Mouse (Mus musculus) intestine, embryonic 16.5 days (tissue): ENCODE measurements around the gene Fam207a. TPM values are rescaled to one million over a fixed set of nuclear protein-coding genes. Genes with fewer than 3 reads are reported as not detected.

Experiments used
- ATAC-seq: fragments of 200-750 bp; cut with Nextera tagmentation; 2 replicates; pipeline ENCODE4 v1.8.0; 2017; ENCODE audit warnings: moderate TSS enrichment, moderate library complexity
- H3K27ac ChIP-seq: fragments of 300-500 bp; sonication (generic); 2 replicates; pipeline ENCODE4 v1.5.1; 2014; ENCODE audit warnings: mild to moderate bottlenecking, low read length
- H3K27me3 ChIP-seq: fragments of 300-500 bp; sonication (generic); replicated peaks from 2 replicates; pipeline ENCODE4 v1.6.1; 2014; ENCODE audit warnings: low read length, control low read depth, mixed read lengths; ENCODE audit not compliant: control insufficient read depth, insufficient read depth
- H3K36me3 ChIP-seq: fragments of 300-500 bp; sonication (generic); 2 replicates; pipeline ENCODE4 v1.6.1; 2014; ENCODE audit warnings: low read length, control low read depth; ENCODE audit not compliant: control insufficient read depth, insufficient read depth
- H3K4me1 ChIP-seq: fragments of 300-500 bp; sonication (generic); 2 replicates; pipeline ENCODE4 v1.6.1; 2014; ENCODE audit warnings: low read length, control low read depth, mixed read lengths; ENCODE audit not compliant: control insufficient read depth, insufficient read depth
- H3K4me2 ChIP-seq: fragments of 300-500 bp; sonication (generic); 2 replicates; pipeline ENCODE4 v1.6.1; 2014; ENCODE audit warnings: low read depth, low read length, control low read depth
- H3K4me3 ChIP-seq: fragments of 300-500 bp; sonication (generic); 2 replicates; pipeline ENCODE4 v1.5.1; 2014; ENCODE audit warnings: mild to moderate bottlenecking, low read length
- H3K9ac ChIP-seq: fragments of 300-500 bp; sonication (generic); 2 replicates; pipeline ENCODE4 v1.6.1; 2014; ENCODE audit warnings: low read depth, low read length
- H3K9me3 ChIP-seq: fragments of 300-500 bp; sonication (generic); 2 replicates; pipeline ENCODE4 v1.6.1; 2016; ENCODE audit warnings: low read length, control low read depth; ENCODE audit not compliant: control insufficient read depth
- WGBS: fragments of 180-500 bp; shearing (Covaris S2); extraction: QIAGEN DNeasy Blood & Tissue Kit; methylation state at CpG from one replicate; pipeline ENCODE4 v1.1.7; 2014; 5-methylcytosine and 5-hydroxymethylcytosine counted together
- polyA plus RNA-seq: library from polyadenylated mRNA; unstranded; fragments of >200 nt; fragmentation: Nextera tagmentation; extraction: Ambion mirVana; gene quantifications from 2 replicates; pipeline ENCODE4 v1.2.1, GENCODE M21; 2015

Gene Fam207a
- polyA plus RNA-seq, 1 experiment from 2014 or later, result 43.8 TPM

- no peaks in the 10 kb centered on the region for H3K27me3 ChIP-seq
- no peak for ATAC-seq
- peak overlapping the region; percentile 17; the same call in 1 of the 2 replicates for H3K4me2 ChIP-seq
Measured at GRCm38 (mm10) chr10:77440841-77441755, 74.5 kb downstream of the Fam207a start.

GRCm38 (mm10) chr10:77440286-77440685, 75.3 kb downstream of the Fam207a start:
- ATAC-seq, result no peak

More at GRCm38 (mm10) chr10:77440841-77441755, 74.5 kb downstream of the Fam207a start:
- H3K4me1 ChIP-seq, result peaks cover 11% of the 10 kb centered on the region
- H3K27ac ChIP-seq, result no peak overlapping the region
- H3K36me3 ChIP-seq, result no peaks in the 10 kb centered on the region
- H3K4me3 ChIP-seq, result no peak overlapping the region
- peaks cover 7% of the 10 kb centered on the region; the same call in 1 of the 2 replicates for H3K9me3 ChIP-seq
- no peak overlapping the region for H3K9ac ChIP-seq
- 50% methylated on average over 19 of the region's 19 CpGs for WGBS

GRCm38 (mm10) chr10:77439026-77439425, 76.6 kb downstream of the Fam207a start:
- no peak for ATAC-seq
- H3K27ac ChIP-seq, result no peak overlapping the region
- H3K9ac ChIP-seq, result no peak overlapping the region
- no peaks in the 10 kb centered on the region for H3K27me3 ChIP-seq
- no peak overlapping the region for H3K4me3 ChIP-seq
- 75% methylated on average over 3 of the region's 3 CpGs for WGBS
- H3K4me1 ChIP-seq, result peaks cover 22% of the 10 kb centered on the region
- no peaks in the 10 kb centered on the region for H3K36me3 ChIP-seq
- H3K9me3 ChIP-seq, result no peaks in the 10 kb centered on the region
- no peak overlapping the region for H3K4me2 ChIP-seq

More at GRCm38 (mm10) chr10:77440286-77440685, 75.3 kb downstream of the Fam207a start:
- H3K4me1 ChIP-seq, result peaks cover 11% of the 10 kb centered on the region
- 49% methylated on average over 6 of the region's 6 CpGs for WGBS
- H3K27me3 ChIP-seq, result no peaks in the 10 kb centered on the region
- H3K36me3 ChIP-seq, result no peaks in the 10 kb centered on the region
- H3K4me3 ChIP-seq, result no peak overlapping the region
- no peak overlapping the region for H3K4me2 ChIP-seq
- H3K9me3 ChIP-seq, result peaks cover 6% of the 10 kb centered on the region; the same call in 1 of the 2 replicates
- H3K9ac ChIP-seq, result no peak overlapping the region
- H3K27ac ChIP-seq, result no peak overlapping the region

- Histone ChIP-seq H3K9ac (no peak overlapping the region), H3K27ac (no peak overlapping the region), H3K4me3 (no peak overlapping the region), H3K9me3 (no peaks in the 10 kb centered on the region), H3K27me3 (no peaks in the 10 kb centered on the region), H3K4me2 (no peak overlapping the region), H3K4me1 (peaks cover 23% of the 10 kb centered on the region), H3K36me3 (no peaks in the 10 kb centered on the region)
- no peak for ATAC-seq
- 47% methylated on average over 1 of the region's 1 CpGs for WGBS
Measured at GRCm38 (mm10) chr10:77438021-77438420, 77.6 kb downstream of the Fam207a start.

Other genes starting within 250 kb of the Fam207a start
- 2.7 and 3.0 TPM in 2 replicates for gene Adarb1, start 97.5 kb downstream of the Fam207a start, polyA plus RNA-seq
- gene Itgb2, start 14.5 kb upstream of the Fam207a start, polyA plus RNA-seq, result 3.8 and 3.9 TPM in 2 replicates
- gene Pttg1ip, start 65.9 kb upstream of the Fam207a start, polyA plus RNA-seq, result 177 and 181 TPM in 2 replicates
- 330 and 356 TPM in 2 replicates for gene Sumo3, start 90.3 kb upstream of the Fam207a start, polyA plus RNA-seq
- gene Gm49325, start 90.4 kb upstream of the Fam207a start, polyA plus RNA-seq, result 1.9 TPM in 1 of 2 replicates, not detected in the other
- 61.5 and 68.6 TPM in 2 replicates for gene Ube2g2, start 106.5 kb upstream of the Fam207a start, polyA plus RNA-seq
- gene Tspear, start 170.8 kb upstream of the Fam207a start, polyA plus RNA-seq, result 0.48 and 0.51 TPM in 2 replicates
- not detected in 2 replicates for gene Gm19402, start 175.0 kb upstream of the Fam207a start, polyA plus RNA-seq
- not detected in 2 replicates for gene Gm9508, start 181.4 kb upstream of the Fam207a start, polyA plus RNA-seq
- not detected in 2 replicates for gene Gm10272, start 190.8 kb upstream of the Fam207a start, polyA plus RNA-seq
- gene Gm10024, start 195.7 kb upstream of the Fam207a start, polyA plus RNA-seq, result not detected in 2 replicates
- gene Gm10142, start 200.0 kb upstream of the Fam207a start, polyA plus RNA-seq, result not detected in 2 replicates
- not detected in 2 replicates for gene Krtap12-1, start 204.8 kb upstream of the Fam207a start, polyA plus RNA-seq
- not detected in 2 replicates for gene Gm10100, start 210.7 kb upstream of the Fam207a start, polyA plus RNA-seq
- gene Gm18596, start 226.9 kb upstream of the Fam207a start, polyA plus RNA-seq, result not detected in 2 replicates
- not detected in 2 replicates for gene Gm9736, start 235.6 kb upstream of the Fam207a start, polyA plus RNA-seq
- not detected in 2 replicates for gene Gm3233, start 243.9 kb upstream of the Fam207a start, polyA plus RNA-seq